Mouse (Mus musculus) stomach, embryonic 14.5 days (tissue): ENCODE data around the gene Gm3099. TPM values are rescaled to one million over a fixed set of nuclear protein-coding genes. Genes with fewer than 3 reads are reported as not detected.
"Not testable (repeated sequence)": the region's sequence is repeated elsewhere in the genome, so short reads cannot be mapped to it uniquely, and the experiment has no call there.

ENCODE experiments used
- ATAC-seq: fragments of 200-750 bp; cut with Nextera tagmentation; 2 replicates; pipeline ENCODE4 v1.8.0; 2017; ENCODE audit warnings: low read depth, moderate TSS enrichment; ENCODE audit not compliant: insufficient number of reproducible peaks, insufficient read depth, low FRiP score
- H3K27ac ChIP-seq: fragments of 300-500 bp; sonication (generic); 2 replicates; pipeline ENCODE4 v1.5.1; 2014; ENCODE audit warnings: mild to moderate bottlenecking, low read length, moderate library complexity, mixed read lengths
- H3K27me3 ChIP-seq: fragments of 300-500 bp; sonication (generic); 2 replicates; pipeline ENCODE4 v1.6.1; 2014; ENCODE audit warnings: low read length, control low read depth, mixed read lengths; ENCODE audit not compliant: control insufficient read depth, insufficient read depth
- H3K36me3 ChIP-seq: fragments of 300-500 bp; sonication (generic); 2 replicates; pipeline ENCODE4 v1.6.1; 2014; ENCODE audit warnings: mild to moderate bottlenecking, control low read depth, low read length, moderate library complexity, mixed read lengths; ENCODE audit not compliant: control insufficient read depth, insufficient read depth
- H3K4me1 ChIP-seq: fragments of 300-500 bp; sonication (generic); 2 replicates; pipeline ENCODE4 v1.6.1; 2014; ENCODE audit warnings: low read length, control low read depth, mixed read lengths; ENCODE audit not compliant: control insufficient read depth, insufficient read depth
- H3K4me2 ChIP-seq: fragments of 300-500 bp; sonication (generic); replicated peaks from 2 replicates; pipeline ENCODE4 v1.6.1; 2014; ENCODE audit warnings: low read depth, low read length, control low read depth
- H3K4me3 ChIP-seq: fragments of 300-500 bp; sonication (generic); 2 replicates; pipeline ENCODE4 v1.5.1; 2014; ENCODE audit warnings: low read depth, low read length, control low read depth
- H3K9ac ChIP-seq: fragments of 300-500 bp; sonication (generic); replicated peaks from 2 replicates; pipeline ENCODE4 v1.6.1; 2014; ENCODE audit warnings: low read depth, mild to moderate bottlenecking, control low read depth, low read length, moderate library complexity, mixed read lengths
- H3K9me3 ChIP-seq: fragments of 300-500 bp; sonication (generic); 2 replicates; pipeline ENCODE4 v1.6.1; 2016; ENCODE audit warnings: low read depth, low read length, control low read depth; ENCODE audit not compliant: control insufficient read depth
- WGBS: fragments of 180-500 bp; shearing (Covaris S2); extraction: QIAGEN DNeasy Blood & Tissue Kit; methylation state at CpG from one replicate; pipeline ENCODE4 v1.1.7; 2014; 5-methylcytosine and 5-hydroxymethylcytosine counted together
- polyA plus RNA-seq: library from polyadenylated mRNA; unstranded; fragments of >200 nt; fragmentation: Nextera tagmentation; extraction: Ambion mirVana; gene quantifications from 2 replicates; pipeline ENCODE4 v1.2.1, GENCODE M21; 2014

The Gm3099 gene
- not detected in 2 replicates for polyA plus RNA-seq

GRCm38 (mm10) chr14:3998094-3998493, at the start of gene Gm3099:
Gene Gm3099 (plus strand): TSS chr14:3998394.
- not testable (repeated sequence) for H3K27me3 ChIP-seq, H3K27ac ChIP-seq, H3K4me3 ChIP-seq, H3K9ac ChIP-seq, H3K4me2 ChIP-seq, H3K4me1 ChIP-seq, ATAC-seq, H3K9me3 ChIP-seq, H3K36me3 ChIP-seq
- 77% methylated on average over 1 of the region's 3 CpGs for WGBS

- H3K36me3 ChIP-seq, H3K27me3 ChIP-seq, H3K4me1 ChIP-seq, H3K9me3 ChIP-seq, H3K27ac ChIP-seq, ATAC-seq, H3K4me3 ChIP-seq, H3K4me2 ChIP-seq, H3K9ac ChIP-seq: not testable (repeated sequence)
- WGBS = no CpG with 5 or more reads among the region's 2 CpGs
Measured at GRCm38 (mm10) chr14:3963247-3963646, 34.9 kb upstream of the Gm3099 start, which contains the start of gene Gm3095. Gene Gm3095 (plus strand): TSS chr14:3963547.

- not testable (repeated sequence) for ATAC-seq
Measured at GRCm38 (mm10) chr14:4023641-4024040, 25.4 kb downstream of the Gm3099 start, which contains the start of gene Gm5796. Gene Gm5796 (plus strand): TSS chr14:4023941.

More at GRCm38 (mm10) chr14:4023641-4024040, 25.4 kb downstream of the Gm3099 start, which contains the start of gene Gm5796:
- H3K36me3 ChIP-seq, H3K9me3 ChIP-seq, H3K4me3 ChIP-seq, H3K4me2 ChIP-seq, H3K27ac ChIP-seq, H3K4me1 ChIP-seq, H3K27me3 ChIP-seq, H3K9ac ChIP-seq: not testable (repeated sequence)
- 80% methylated on average over 1 of the region's 3 CpGs for WGBS

Other genes with a start within 250 kb of the Gm3099 start
- 0.24 TPM in 1 of 2 replicates, not detected in the other for gene Gm3002, start 188.3 kb upstream of the Gm3099 start, polyA plus RNA-seq
- gene Gm3033, start 152.1 kb upstream of the Gm3099 start, polyA plus RNA-seq = not detected in 2 replicates
- gene Gm2916, start 114.2 kb upstream of the Gm3099 start, polyA plus RNA-seq = 0.23 TPM in 1 of 2 replicates, not detected in the other
- gene Gm3029, start 66.6 kb upstream of the Gm3099 start, polyA plus RNA-seq = not detected in 2 replicates
- not detected in 2 replicates for gene Gm3095, start 34.8 kb upstream of the Gm3099 start, polyA plus RNA-seq
- 0.48 TPM in 2 replicates for gene Gm5796, start 25.5 kb downstream of the Gm3099 start, polyA plus RNA-seq
- not detected in 2 replicates for gene Gm3115, start 85.7 kb downstream of the Gm3099 start, polyA plus RNA-seq
- gene Gm8108, start 112.1 kb downstream of the Gm3099 start, polyA plus RNA-seq = 0.45 and 1.4 TPM in 2 replicates
- not detected in 2 replicates for gene Gm3127, start 166.6 kb downstream of the Gm3099 start, polyA plus RNA-seq
- gene Gm2974, start 184.2 kb downstream of the Gm3099 start, polyA plus RNA-seq = 0.21 and 0.35 TPM in 2 replicates